Mouse (Mus musculus): ENCODE results near the gene Nfkb2. TPM values are rescaled to one million over a fixed set of nuclear protein-coding genes. Genes with fewer than 3 reads are reported as not detected.
A peak's percentile ranks its signal among the peaks of the same experiment; 100 is the strongest.

Gene Nfkb2
- polyA plus RNA-seq, 1 experiment from 2014 or later: 8.9 TPM

- Histone ChIP-seq H3K4me1 (ENCODE audit: control insufficient read depth, insufficient read depth, low read length) (peaks cover 14% of the 10 kb centered on the region), H3K4me2 (replicated peaks; ENCODE audit: low read depth, low read length) (no peak overlapping the region), H3K9me3 (ENCODE audit: control insufficient read depth, low read length) (no peaks in the 10 kb centered on the region), H3K36me3 (ENCODE audit: control insufficient read depth, insufficient read depth, low read length) (peaks cover 10% of the 10 kb centered on the region), H3K27ac (ENCODE audit: low read depth, low read length) (no peak overlapping the region), H3K9ac (ENCODE audit: low read depth, low read length) (no peak overlapping the region), H3K4me3 (ENCODE audit: low read length) (no peak overlapping the region), H3K27me3 (ENCODE audit: control insufficient read depth, insufficient read depth, low read length) (peaks cover 10% of the 10 kb centered on the region; the same call in 1 of the 2 replicates)
- WGBS: 90% methylated on average over 9 of the region's 9 CpGs
- no peak for ATAC-seq (ENCODE audit: low FRiP score, low TSS enrichment)
Measured at GRCm38 (mm10) chr19:46306751-46307289, 2.7 kb downstream of the Nfkb2 start.

GRCm38 (mm10) chr19:46307781-46308180, 3.7 kb downstream of the Nfkb2 start:
- 83% methylated on average over 16 of the region's 16 CpGs for WGBS
- no peak for ATAC-seq (ENCODE audit: low FRiP score, low TSS enrichment)
- H3K27ac ChIP-seq (ENCODE audit: low read depth, low read length): no peak overlapping the region
- peaks cover 10% of the 10 kb centered on the region; the same call in 1 of the 2 replicates for H3K27me3 ChIP-seq (ENCODE audit: control insufficient read depth, insufficient read depth, low read length)
- no peak overlapping the region for H3K4me3 ChIP-seq (ENCODE audit: low read length)
- no peaks in the 10 kb centered on the region for H3K9me3 ChIP-seq (ENCODE audit: control insufficient read depth, low read length)
- no peak overlapping the region for H3K4me2 ChIP-seq (replicated peaks; ENCODE audit: low read depth, low read length)
- H3K36me3 ChIP-seq (ENCODE audit: control insufficient read depth, insufficient read depth, low read length): peaks cover 10% of the 10 kb centered on the region
- no peak overlapping the region for H3K9ac ChIP-seq (ENCODE audit: low read depth, low read length)
- H3K4me1 ChIP-seq (ENCODE audit: control insufficient read depth, insufficient read depth, low read length): peaks cover 14% of the 10 kb centered on the region

GRCm38 (mm10) chr19:46308303-46308702, 4.2 kb downstream of the Nfkb2 start:
- peaks cover 10% of the 10 kb centered on the region; the same call in 1 of the 2 replicates for H3K27me3 ChIP-seq (ENCODE audit: control insufficient read depth, insufficient read depth, low read length)
- peak overlapping the region; percentile 58; the same call in 1 of the 2 replicates for H3K9ac ChIP-seq (ENCODE audit: low read depth, low read length)
- WGBS: 55% methylated on average over 16 of the region's 16 CpGs
- H3K4me2 ChIP-seq (replicated peaks; ENCODE audit: low read depth, low read length): peak overlapping the region; percentile 90; the same call in 1 of the 2 replicates
- no peak overlapping the region for H3K27ac ChIP-seq (ENCODE audit: low read depth, low read length)
- no peak for ATAC-seq (ENCODE audit: low FRiP score, low TSS enrichment)
- no peak overlapping the region for H3K4me3 ChIP-seq (ENCODE audit: low read length)
- no peaks in the 10 kb centered on the region for H3K9me3 ChIP-seq (ENCODE audit: control insufficient read depth, low read length)
- H3K4me1 ChIP-seq (ENCODE audit: control insufficient read depth, insufficient read depth, low read length): peaks cover 14% of the 10 kb centered on the region
- peaks cover 10% of the 10 kb centered on the region for H3K36me3 ChIP-seq (ENCODE audit: control insufficient read depth, insufficient read depth, low read length)

- Histone ChIP-seq H3K36me3 (ENCODE audit: control insufficient read depth, insufficient read depth, low read length) (peaks cover 10% of the 10 kb centered on the region), H3K9me3 (ENCODE audit: control insufficient read depth, low read length) (no peaks in the 10 kb centered on the region), H3K27ac (ENCODE audit: low read depth, low read length) (no peak overlapping the region), H3K9ac (ENCODE audit: low read depth, low read length) (peak overlapping the region; percentile 58), H3K27me3 (ENCODE audit: control insufficient read depth, insufficient read depth, low read length) (peaks cover 16% of the 10 kb centered on the region), H3K4me2 (replicated peaks; ENCODE audit: low read depth, low read length) (peak overlapping the region; percentile 90), H3K4me3 (ENCODE audit: low read length) (peak overlapping the region; percentile 41), H3K4me1 (ENCODE audit: control insufficient read depth, insufficient read depth, low read length) (peaks cover 14% of the 10 kb centered on the region)
- 1% methylated on average over 45 of the region's 47 CpGs for WGBS
- peak; percentile 12; the same call in 1 of the 2 replicates for ATAC-seq (ENCODE audit: low FRiP score, low TSS enrichment)
Measured at GRCm38 (mm10) chr19:46308706-46309435, 4.8 kb downstream of the Nfkb2 start.

- peaks cover 10% of the 10 kb centered on the region for H3K36me3 ChIP-seq (ENCODE audit: control insufficient read depth, insufficient read depth, low read length)
- H3K4me1 ChIP-seq (ENCODE audit: control insufficient read depth, insufficient read depth, low read length): peaks cover 14% of the 10 kb centered on the region
- no peak overlapping the region for H3K4me3 ChIP-seq (ENCODE audit: low read length)
- whole genome bisulfite sequencing: 83% methylated on average over 21 of the region's 21 CpGs
- H3K4me2 ChIP-seq (replicated peaks; ENCODE audit: low read depth, low read length): no peak overlapping the region
- H3K9ac ChIP-seq (ENCODE audit: low read depth, low read length): no peak overlapping the region
- no peak for ATAC-seq (ENCODE audit: low FRiP score, low TSS enrichment)
- H3K9me3 ChIP-seq (ENCODE audit: control insufficient read depth, low read length): no peaks in the 10 kb centered on the region
- peaks cover 25% of the 10 kb centered on the region for H3K27me3 ChIP-seq (ENCODE audit: control insufficient read depth, insufficient read depth, low read length)
- H3K27ac ChIP-seq (ENCODE audit: low read depth, low read length): no peak overlapping the region
Measured at GRCm38 (mm10) chr19:46309651-46310305, 5.7 kb downstream of the Nfkb2 start.

GRCm38 (mm10) chr19:46310312-46310865, 6.3 kb downstream of the Nfkb2 start:
- H3K4me3 ChIP-seq (ENCODE audit: low read length): no peak overlapping the region
- no peak for ATAC-seq (ENCODE audit: low FRiP score, low TSS enrichment)

GRCm38 (mm10) chr19:46311341-46311740, 7.2 kb downstream of the Nfkb2 start:
- peaks cover 40% of the 10 kb centered on the region for H3K27me3 ChIP-seq (ENCODE audit: control insufficient read depth, insufficient read depth, low read length)
- no peak overlapping the region for H3K4me3 ChIP-seq (ENCODE audit: low read length)
- 86% methylated on average over 9 of the region's 9 CpGs for WGBS
- H3K9ac ChIP-seq (ENCODE audit: low read depth, low read length): no peak overlapping the region
- H3K4me1 ChIP-seq (ENCODE audit: control insufficient read depth, insufficient read depth, low read length): peaks cover 7% of the 10 kb centered on the region
- H3K36me3 ChIP-seq (ENCODE audit: control insufficient read depth, insufficient read depth, low read length): peaks cover 10% of the 10 kb centered on the region
- no peak for ATAC-seq (ENCODE audit: low FRiP score, low TSS enrichment)
- no peak overlapping the region for H3K27ac ChIP-seq (ENCODE audit: low read depth, low read length)
- H3K4me2 ChIP-seq (replicated peaks; ENCODE audit: low read depth, low read length): no peak overlapping the region
- no peaks in the 10 kb centered on the region for H3K9me3 ChIP-seq (ENCODE audit: control insufficient read depth, low read length)

More at GRCm38 (mm10) chr19:46310312-46310865, 6.3 kb downstream of the Nfkb2 start:
- 91% methylated on average over 12 of the region's 12 CpGs for WGBS
- Histone ChIP-seq H3K9me3 (ENCODE audit: control insufficient read depth, low read length) (no peaks in the 10 kb centered on the region), H3K27me3 (ENCODE audit: control insufficient read depth, insufficient read depth, low read length) (peaks cover 31% of the 10 kb centered on the region), H3K4me2 (replicated peaks; ENCODE audit: low read depth, low read length) (no peak overlapping the region), H3K4me1 (ENCODE audit: control insufficient read depth, insufficient read depth, low read length) (peaks cover 9% of the 10 kb centered on the region), H3K27ac (ENCODE audit: low read depth, low read length) (no peak overlapping the region), H3K9ac (ENCODE audit: low read depth, low read length) (no peak overlapping the region), H3K36me3 (ENCODE audit: control insufficient read depth, insufficient read depth, low read length) (peaks cover 10% of the 10 kb centered on the region)

- Histone ChIP-seq H3K27ac (ENCODE audit: low read depth, low read length) (no peak overlapping the region), H3K4me3 (ENCODE audit: low read length) (no peak overlapping the region), H3K36me3 (ENCODE audit: control insufficient read depth, insufficient read depth, low read length) (peaks cover 10% of the 10 kb centered on the region), H3K9me3 (ENCODE audit: control insufficient read depth, low read length) (no peaks in the 10 kb centered on the region), H3K4me2 (replicated peaks; ENCODE audit: low read depth, low read length) (no peak overlapping the region), H3K27me3 (ENCODE audit: control insufficient read depth, insufficient read depth, low read length) (peaks cover 52% of the 10 kb centered on the region), H3K4me1 (ENCODE audit: control insufficient read depth, insufficient read depth, low read length) (peaks cover 6% of the 10 kb centered on the region; the same call in 1 of the 2 replicates), H3K9ac (ENCODE audit: low read depth, low read length) (no peak overlapping the region)
- WGBS: 93% methylated on average over 21 of the region's 21 CpGs
- no peak for ATAC-seq (ENCODE audit: low FRiP score, low TSS enrichment)
Measured at GRCm38 (mm10) chr19:46312566-46312965, 8.4 kb downstream of the Nfkb2 start.
